Mouse (Mus musculus) MN1 (cell line): ENCODE data around the gene Nav2.

Experiments
- DNase-seq: peaks from one replicate; pipeline ENCODE4 v3.0.0-alpha.2; 2016; ENCODE audit warnings: low spot score

Gene Nav2

GRCm38 (mm10) chr7:49094531-49094930, 186.0 kb downstream of the Nav2 start:
- no peak for DNase-seq

DNA sequence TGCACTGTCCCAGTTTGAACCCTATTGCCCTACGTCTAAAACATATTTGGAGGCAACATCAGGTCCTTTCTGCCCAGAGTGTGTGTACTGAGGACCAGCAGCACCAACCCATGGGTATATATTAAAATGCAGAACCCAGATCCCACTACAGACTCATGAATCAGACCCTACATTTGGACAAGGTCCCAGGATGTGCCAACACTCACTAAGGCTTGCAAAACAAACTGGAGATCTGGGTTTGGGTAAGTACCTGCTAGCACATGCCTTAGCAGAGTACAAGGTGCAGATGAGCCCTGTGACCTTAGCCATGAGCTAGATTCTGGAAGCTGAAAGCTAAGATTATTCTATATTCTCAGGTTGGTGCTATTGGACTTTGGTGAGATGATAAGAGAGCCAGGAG, 192.8 kb downstream of the Nav2 start:
- no peak for DNase-seq

GRCm38 (mm10) chr7:49102223-49102622, 193.7 kb downstream of the Nav2 start:
- no peak for DNase-seq

GRCm38 (mm10) chr7:49104376-49104775, 195.9 kb downstream of the Nav2 start:
- DNase-seq = no peak

GRCm38 (mm10) chr7:49104793-49105192, 196.3 kb downstream of the Nav2 start:
- no peak for DNase-seq

DNA sequence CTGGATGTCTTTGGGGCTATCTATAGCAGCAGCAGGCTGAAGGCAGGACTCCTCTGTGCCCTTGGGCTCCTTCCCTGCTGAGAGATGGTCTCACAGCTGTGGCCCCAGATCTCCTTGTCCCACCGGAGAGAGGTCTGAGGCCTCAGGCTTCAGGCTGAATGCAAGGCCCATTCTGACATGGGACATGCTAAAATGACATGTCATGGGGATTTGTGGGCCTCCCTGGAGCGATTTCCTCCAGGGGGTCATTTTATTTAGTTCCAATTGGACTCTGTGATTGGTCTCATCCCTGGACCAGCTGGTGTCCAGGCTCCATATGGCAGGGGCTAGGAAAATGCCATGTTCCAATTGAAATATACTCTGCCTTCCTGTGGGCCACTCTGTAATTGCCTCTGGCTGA, 197.0 kb downstream of the Nav2 start:
- no peak for DNase-seq

DNA sequence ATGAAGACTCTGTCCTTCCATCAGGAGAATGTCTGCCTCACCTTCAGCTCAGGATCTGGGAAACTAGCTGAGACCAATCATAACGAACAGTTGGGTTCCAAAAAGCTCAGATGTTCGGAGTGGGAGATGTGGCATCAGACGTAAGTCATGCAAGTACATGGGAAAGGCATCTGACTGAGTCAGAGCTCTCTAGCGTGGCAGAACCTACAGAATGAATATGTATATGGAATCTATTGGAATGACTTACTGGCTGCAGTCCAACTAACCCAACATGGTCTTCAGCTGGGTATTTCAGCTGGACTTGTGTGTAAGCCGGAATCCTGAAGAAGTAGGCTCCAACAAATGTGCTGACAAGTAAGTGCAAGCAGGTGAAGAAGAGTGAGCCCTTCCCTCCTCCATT, 199.6 kb downstream of the Nav2 start:
- no peak for DNase-seq

GRCm38 (mm10) chr7:49119016-49119415, 210.5 kb downstream of the Nav2 start:
- DNase-seq = no peak

GRCm38 (mm10) chr7:49119794-49120487, 211.4 kb downstream of the Nav2 start:
- no peak for DNase-seq

DNA sequence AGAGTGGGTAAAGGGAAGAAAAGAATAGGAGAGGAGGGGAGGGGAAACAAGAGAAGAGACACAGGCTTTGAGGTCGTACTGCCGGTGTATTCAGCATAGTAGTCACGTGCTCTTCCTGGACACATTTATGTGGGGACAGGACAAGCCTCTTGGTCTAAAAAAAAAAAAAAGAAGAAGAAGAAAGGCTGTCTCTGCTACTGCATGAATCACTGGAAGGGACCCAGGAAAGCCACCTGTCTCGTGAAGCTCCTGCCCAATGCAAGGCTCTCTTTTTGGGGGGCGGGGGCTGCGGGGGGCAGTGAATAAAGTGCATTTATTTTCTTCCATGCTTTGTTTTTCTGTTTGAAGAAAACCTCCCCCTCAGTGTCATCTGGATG, 212.0 kb downstream of the Nav2 start:
- no peak for DNase-seq

DNA sequence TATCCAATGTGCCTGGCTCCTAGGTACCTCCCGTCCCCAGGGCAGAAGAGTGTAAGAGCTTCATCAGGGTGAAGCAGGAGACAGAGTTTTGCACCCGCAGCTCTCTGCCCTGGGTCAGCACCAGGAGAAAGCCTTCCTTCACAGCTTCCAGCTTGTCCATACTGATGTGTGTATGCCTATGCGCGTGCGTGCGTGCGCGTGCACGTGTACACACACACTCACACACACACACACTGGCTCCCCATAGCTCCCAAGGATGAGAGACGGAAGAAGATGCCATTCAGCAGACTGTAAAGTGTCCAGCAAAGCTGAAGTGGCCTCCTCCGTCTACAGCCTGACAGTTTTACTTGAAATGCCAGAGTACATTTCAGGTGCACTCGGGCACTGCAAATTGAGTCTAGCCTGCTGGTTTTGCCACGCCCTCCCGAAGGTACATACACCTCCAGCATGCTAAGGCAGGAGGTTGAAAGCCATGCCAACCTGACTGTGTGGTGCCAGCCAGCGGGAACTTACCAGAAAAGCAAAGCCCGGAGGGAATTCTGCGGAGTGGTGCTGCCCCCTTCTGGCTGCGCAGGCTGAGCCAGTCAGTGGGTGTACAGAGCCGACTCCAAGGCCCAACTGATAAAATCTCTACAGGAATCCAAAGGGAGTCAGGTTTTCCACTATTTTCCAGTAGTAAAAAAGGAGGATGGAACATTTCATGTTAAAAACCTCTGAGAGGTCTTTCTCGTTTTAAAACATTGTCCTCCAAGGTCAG, 212.6 kb downstream of the Nav2 start:
- DNase-seq = peak; percentile 14

GRCm38 (mm10) chr7:49122498-49122897, 214.0 kb downstream of the Nav2 start:
- no peak for DNase-seq

GRCm38 (mm10) chr7:49125545-49125944, 217.0 kb downstream of the Nav2 start:
- DNase-seq = no peak

GRCm38 (mm10) chr7:49128224-49128623, 219.7 kb downstream of the Nav2 start:
- no peak for DNase-seq

- peak; percentile 6 for DNase-seq
Observed at GRCm38 (mm10) chr7:49132851-49133351, 224.4 kb downstream of the Nav2 start.

- DNase-seq = no peak
Observed at GRCm38 (mm10) chr7:49134396-49134795, 225.9 kb downstream of the Nav2 start.

- no peak for DNase-seq
Observed at GRCm38 (mm10) chr7:49139762-49140161, 231.2 kb downstream of the Nav2 start.

GRCm38 (mm10) chr7:49143966-49144365, 235.4 kb downstream of the Nav2 start:
- no peak for DNase-seq

DNA sequence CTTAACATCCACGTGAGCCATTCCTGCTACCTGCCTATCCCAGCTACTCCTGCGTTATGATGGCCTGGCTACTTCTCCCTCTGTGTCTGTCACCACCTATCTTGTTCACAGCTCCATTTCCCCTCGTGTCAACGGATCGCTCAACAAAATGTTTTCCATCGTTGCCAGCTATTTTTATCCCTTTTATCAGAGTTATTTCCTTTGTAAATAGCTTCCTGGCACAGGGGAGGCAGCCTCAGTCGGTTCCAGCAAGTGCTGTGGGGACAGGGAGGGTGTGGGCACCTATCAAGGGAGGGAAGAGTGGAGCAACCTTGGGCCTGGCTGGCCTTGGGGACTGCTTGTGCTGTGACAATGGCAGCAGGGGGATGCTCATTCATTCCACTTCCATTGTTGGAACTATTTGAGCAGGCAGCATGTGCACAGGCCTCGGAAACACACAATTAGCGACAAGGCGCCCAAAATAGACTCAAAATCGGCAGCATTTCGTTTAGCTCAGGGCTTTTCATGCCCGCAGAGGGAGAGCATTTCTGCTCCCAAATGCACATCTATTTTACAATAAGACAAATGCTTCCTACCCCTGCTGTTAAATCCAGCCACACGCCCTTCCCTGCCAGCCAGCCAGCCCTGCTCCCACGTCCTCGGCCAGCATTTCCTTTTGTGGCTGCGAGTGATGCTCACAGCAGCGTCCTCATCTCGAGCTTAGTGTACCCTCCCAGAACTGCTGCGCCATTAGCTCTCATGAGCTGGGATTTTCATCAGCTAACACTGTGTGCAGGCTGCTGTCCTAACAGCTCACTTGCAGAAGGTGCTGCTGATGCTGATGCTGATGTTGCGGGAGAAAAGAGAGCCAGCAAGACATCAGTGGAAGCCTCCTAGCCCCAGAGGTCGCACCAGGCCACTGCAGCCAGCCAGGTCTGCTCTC, 237.5 kb downstream of the Nav2 start:
- DNase-seq = no peak

- DNase-seq = no peak
Observed at GRCm38 (mm10) chr7:49152297-49152696, 243.8 kb downstream of the Nav2 start.

DNA sequence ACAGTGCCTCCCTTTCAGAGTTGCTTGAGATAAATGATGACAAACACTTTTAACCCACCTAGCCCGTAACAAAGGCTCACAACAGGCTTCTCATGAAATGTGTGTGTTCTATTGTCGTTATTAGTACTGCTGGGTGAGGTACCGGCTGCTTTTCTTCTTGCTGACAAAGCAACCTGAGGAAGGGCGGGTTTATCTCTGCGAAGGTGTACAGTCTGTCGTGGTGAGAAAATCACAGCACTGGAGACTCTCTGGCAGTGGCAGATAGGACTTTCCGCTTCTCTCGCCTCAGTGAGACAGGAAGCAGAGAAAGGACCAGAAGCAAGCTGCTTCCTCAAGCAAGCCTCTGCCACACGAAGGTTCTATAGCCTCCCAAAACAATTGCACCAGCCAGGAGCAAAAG, 244.2 kb downstream of the Nav2 start:
- no peak for DNase-seq

GRCm38 (mm10) chr7:49158641-49159381, 250.3 kb downstream of the Nav2 start:
- no peak for DNase-seq
